Mouse (Mus musculus): ENCODE measurements at regions not wholly inside any gene's neighbourhood (a gene's known extent, or its start where the extent isn't known, plus 50 kb on each side); places are given as distances from the start of the nearest gene placed in this dataset.
"Not testable (repeated sequence)": the region's sequence is repeated elsewhere in the genome, so short reads cannot be mapped to it uniquely, and the experiment has no call there.

GRCm38 (mm10) chr9:33007456-33008063 lies 371.5 kb downstream of the Ets1 start:
- no peak for DNase-seq (ENCODE audit: low spot score in 2 of 2)

- no peak for DNase-seq (ENCODE audit: low spot score in 2 of 2)
These were observed 375.2 kb downstream of the Ets1 start for GRCm38 (mm10) chr9:33011241-33011640.

GRCm38 (mm10) chr9:33035401-33035800 lies 399.4 kb downstream of the Ets1 start:
- DNase-seq (ENCODE audit: low spot score in 2 of 2), result no peak

- no peak for DNase-seq (ENCODE audit: low spot score in 2 of 2)
These were observed 403.3 kb downstream of the Ets1 start for GRCm38 (mm10) chr9:33039221-33039790.

- DNase-seq (ENCODE audit: low spot score in 2 of 2), result no peak
These were observed 414.8 kb downstream of the Ets1 start for GRCm38 (mm10) chr9:33050789-33051188.

- no peak for DNase-seq (ENCODE audit: low spot score in 2 of 2)
These were observed 424.7 kb downstream of the Ets1 start for GRCm38 (mm10) chr9:33060636-33061264.

- no peak for DNase-seq (ENCODE audit: low spot score in 2 of 2)
These were observed 426.5 kb downstream of the Ets1 start for GRCm38 (mm10) chr9:33062476-33062875.

- DNase-seq (ENCODE audit: low spot score in 2 of 2), result no peak
These were observed 429.3 kb downstream of the Ets1 start for GRCm38 (mm10) chr9:33065331-33065730.

- no peak for DNase-seq (ENCODE audit: low spot score in 2 of 2)
These were observed 431.5 kb downstream of the Ets1 start for GRCm38 (mm10) chr9:33067521-33067920.

- no peak for DNase-seq (ENCODE audit: low spot score in 2 of 2)
These were observed 434.1 kb downstream of the Ets1 start for GRCm38 (mm10) chr9:33070116-33070515.

- peak in 1 of 2 experiments; percentile 4 for DNase-seq (ENCODE audit: low spot score in 2 of 2)
These were observed 444.2 kb downstream of the Ets1 start for GRCm38 (mm10) chr9:33080271-33080670.

- no peak for DNase-seq (ENCODE audit: low spot score in 2 of 2)
These were observed 444.8 kb downstream of the Ets1 start for GRCm38 (mm10) chr9:33080774-33081173.

- no peak for DNase-seq (ENCODE audit: low spot score in 2 of 2)
These were observed 454.0 kb downstream of the Ets1 start for GRCm38 (mm10) chr9:33089977-33090376.

- DNase-seq (ENCODE audit: low spot score in 2 of 2), result no peak
These were observed 455.6 kb downstream of the Ets1 start for GRCm38 (mm10) chr9:33091664-33092063.

- DNase-seq (ENCODE audit: low spot score in 2 of 2), result peak; percentile 47 to 50
These were observed 459.6 kb downstream of the Ets1 start for GRCm38 (mm10) chr9:33095654-33096053.

- no peak for DNase-seq (ENCODE audit: low spot score in 2 of 2)
These were observed 465.2 kb downstream of the Ets1 start for GRCm38 (mm10) chr9:33101206-33101605.

GRCm38 (mm10) chr9:33104623-33105074 lies 468.6 kb downstream of the Ets1 start:
- no peak for DNase-seq (ENCODE audit: low spot score in 2 of 2)

GRCm38 (mm10) chr9:33123841-33124240 lies 487.8 kb downstream of the Ets1 start:
- no peak for DNase-seq (ENCODE audit: low spot score in 2 of 2)

GRCm38 (mm10) chr9:33152186-33152585 lies 516.2 kb downstream of the Ets1 start:
- DNase-seq (ENCODE audit: low spot score in 2 of 2), result no peak

- peak in 1 of 2 experiments; percentile 1 for DNase-seq (ENCODE audit: low spot score in 2 of 2)
These were observed 532.1 kb downstream of the Ets1 start for GRCm38 (mm10) chr9:33168159-33168558.

- not testable (repeated sequence) for DNase-seq (ENCODE audit: low spot score in 2 of 2)
These were observed 533.1 kb downstream of the Ets1 start for GRCm38 (mm10) chr9:33169093-33169492.

- DNase-seq (ENCODE audit: low spot score in 2 of 2), result no peak
These were observed 544.0 kb downstream of the Ets1 start for GRCm38 (mm10) chr9:33180066-33180465.

GRCm38 (mm10) chr9:33187187-33187586 lies 551.2 kb downstream of the Ets1 start:
- DNase-seq (ENCODE audit: low spot score in 2 of 2), result no peak

All from urinary bladder, adult 18-20 months (tissue).